Mouse (Mus musculus) brain, embryonic 14.5 days (tissue): ENCODE measurements at regions not wholly inside any gene's neighbourhood (a gene's known extent, or its start where the extent isn't known, plus 50 kb on each side); places are given as distances from the start of the nearest gene placed in this dataset.
A peak's percentile ranks its signal among the peaks of the same experiment; 100 is the strongest.

Source experiments
- DNase-seq: peaks from one replicate; pipeline ENCODE4 v3.0.0-alpha.2; 2011; ENCODE audit warnings: low read depth
- CTCF ChIP-seq: fragments of 200-500 bp; IDR thresholded peaks from 2 replicates; pipeline ENCODE4 v1.5.1; 2012; ENCODE audit warnings: inconsistent platforms, mild to moderate bottlenecking, moderate library complexity, borderline replicate concordance; ENCODE audit not compliant: insufficient read depth, insufficient read length; ENCODE audit errors: extremely low read depth
- POLR2A ChIP-seq: fragments of 200-500 bp; IDR thresholded peaks from 2 replicates; pipeline ENCODE4 v1.6.1; 2012; ENCODE audit warnings: mild to moderate bottlenecking, inconsistent platforms, borderline replicate concordance; ENCODE audit not compliant: poor library complexity, insufficient read depth, insufficient read length, severe bottlenecking; ENCODE audit errors: extremely low read depth

GRCm38 (mm10) chr16:68084124-68084898 is 463.6 kb upstream of the Cadm2 start:
- peak; percentile 64 for DNase-seq
- TF ChIP-seq POLR2A = no peak
- TF ChIP-seq CTCF = no peak

GRCm38 (mm10) chr16:68078991-68079390 is 458.3 kb upstream of the Cadm2 start:
- DNase-seq = no peak
- no peak for TF ChIP-seq CTCF
- no peak for TF ChIP-seq POLR2A
